Mouse (Mus musculus): ENCODE measurements around the gene Ankrd63. TPM values are rescaled to one million over a fixed set of nuclear protein-coding genes. Genes with fewer than 3 reads are reported as not detected.
"Not testable (repeated sequence)": the region's sequence is repeated elsewhere in the genome, so short reads cannot be mapped to it uniquely, and the experiment has no call there.

The Ankrd63 gene
- polyA plus RNA-seq, 1 experiment from 2014 or later: not detected

DNA sequence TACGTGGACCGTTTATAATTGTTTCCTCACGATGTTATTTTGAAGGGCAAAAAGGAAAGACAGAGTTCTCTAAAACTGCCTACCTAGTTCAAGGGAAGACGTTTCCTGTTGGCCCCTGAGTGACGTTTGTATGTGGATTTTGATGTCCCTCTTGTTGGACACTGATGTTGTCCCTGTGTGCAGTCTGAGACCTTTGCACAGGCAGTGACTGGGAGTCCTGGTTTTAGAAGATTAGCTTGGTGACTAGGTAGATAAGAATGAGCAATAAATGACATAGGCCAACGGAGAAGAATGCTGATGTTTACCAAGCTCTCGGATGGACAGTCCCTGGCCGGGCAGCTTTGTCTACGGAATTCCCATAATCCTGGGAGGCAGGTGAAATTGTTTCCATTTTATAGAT lies 41.9 kb downstream of the Ankrd63 start:
- DNase-seq (ENCODE audit: low spot score): no peak
- H3K4me3 ChIP-seq: no peak overlapping the region
- H3K27me3 ChIP-seq (ENCODE audit: low read depth, poor library complexity, severe bottlenecking): peaks cover 61% of the 10 kb centered on the region

DNA sequence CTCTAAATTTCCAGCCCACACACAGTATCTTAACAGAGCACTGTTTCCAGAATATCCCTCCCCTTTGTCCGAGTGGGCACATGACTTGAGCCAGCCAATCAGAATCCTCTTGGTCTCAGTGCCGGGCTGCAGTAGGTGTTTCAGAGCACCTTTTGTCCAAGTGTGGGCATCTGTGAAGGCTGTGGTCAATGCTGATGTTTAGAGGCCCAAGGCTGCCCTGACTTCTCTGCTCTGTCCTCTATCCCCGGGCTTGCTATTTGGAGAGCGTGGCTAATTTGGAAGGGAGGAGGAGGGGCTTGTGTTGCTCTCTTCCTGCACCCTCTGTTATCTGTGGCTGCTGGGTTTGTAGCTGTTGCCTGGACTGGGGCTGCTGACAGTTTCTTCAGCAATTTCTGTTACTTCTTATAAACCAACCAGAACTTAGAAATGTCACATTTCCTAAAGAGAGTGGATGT lies 43.7 kb downstream of the Ankrd63 start:
- Histone ChIP-seq H3K27me3 (ENCODE audit: low read depth, poor library complexity, severe bottlenecking) (peaks cover 46% of the 10 kb centered on the region), H3K27ac (replicated peaks) (peak overlapping the region; percentile 81), H3K9me3 (replicated peaks) (no peaks in the 10 kb centered on the region), H3K36me3 (no peaks in the 10 kb centered on the region), H3K4me3 (peak overlapping the region; percentile 44), H3K4me1 (peaks cover 39% of the 10 kb centered on the region)
- peak; percentile 65 for DNase-seq (ENCODE audit: low spot score)
- 4% methylated on average over 4 of the region's 4 CpGs for WGBS

More for the DNA sequence above, 41.9 kb downstream of the Ankrd63 start:
- no peaks in the 10 kb centered on the region for H3K36me3 ChIP-seq
- H3K4me1 ChIP-seq: peaks cover 36% of the 10 kb centered on the region
- no peaks in the 10 kb centered on the region for H3K9me3 ChIP-seq (replicated peaks)
- WGBS: 86% methylated on average over 9 of the region's 9 CpGs
- H3K27ac ChIP-seq (replicated peaks): no peak overlapping the region

DNA sequence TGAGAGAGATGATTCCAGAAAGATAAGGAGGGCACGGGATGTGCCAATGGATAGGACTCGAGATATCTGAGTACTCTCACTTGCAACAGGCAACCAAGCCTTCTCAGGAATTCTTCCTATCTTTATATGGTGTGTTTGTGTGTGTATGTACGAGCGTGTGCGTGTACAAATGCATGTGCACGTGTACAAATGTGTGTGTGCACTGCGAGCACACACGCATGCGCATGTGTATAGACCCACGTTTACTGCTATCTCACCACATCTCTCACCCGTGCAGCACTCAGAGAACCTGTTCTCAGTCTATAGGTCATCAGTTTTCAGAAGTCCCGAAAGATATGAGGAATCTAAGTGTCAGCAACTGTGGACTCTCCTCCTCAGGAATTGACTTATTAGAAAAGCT lies 44.3 kb downstream of the Ankrd63 start:
- WGBS: 84% methylated on average over 12 of the region's 12 CpGs
- Histone ChIP-seq H3K4me1 (peaks cover 39% of the 10 kb centered on the region), H3K9me3 (replicated peaks) (no peaks in the 10 kb centered on the region), H3K27ac (replicated peaks) (peak overlapping the region; percentile 81), H3K36me3 (no peaks in the 10 kb centered on the region), H3K4me3 (peak overlapping the region; percentile 44; the same call in 1 of the 2 replicates), H3K27me3 (ENCODE audit: low read depth, poor library complexity, severe bottlenecking) (peaks cover 41% of the 10 kb centered on the region)
- no peak for DNase-seq (ENCODE audit: low spot score)

DNA sequence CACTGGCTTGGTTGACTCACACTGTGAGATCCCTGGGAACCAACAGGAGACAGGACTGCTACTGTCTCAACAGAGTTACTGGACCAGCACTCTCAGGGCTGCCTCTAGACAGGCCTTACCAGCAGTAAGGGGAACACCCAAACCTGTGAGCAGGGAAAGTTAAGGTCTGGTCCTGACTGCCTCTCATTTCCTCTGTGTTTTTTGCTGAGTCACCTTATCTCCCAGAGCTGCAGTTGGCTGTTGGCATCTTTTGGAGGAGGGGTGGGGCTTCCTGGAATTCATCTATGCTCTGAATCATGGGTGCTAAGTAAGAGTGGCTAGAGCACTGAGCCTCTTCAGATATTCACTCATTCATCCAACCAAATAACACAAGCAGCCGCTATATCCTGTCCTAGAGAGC lies 44.7 kb downstream of the Ankrd63 start:
- no peak for DNase-seq (ENCODE audit: low spot score)
- H3K36me3 ChIP-seq: no peaks in the 10 kb centered on the region
- peak overlapping the region; percentile 81 for H3K27ac ChIP-seq (replicated peaks)
- 63% methylated on average over 1 of the region's 1 CpGs for WGBS
- no peaks in the 10 kb centered on the region for H3K9me3 ChIP-seq (replicated peaks)
- peaks cover 41% of the 10 kb centered on the region for H3K4me1 ChIP-seq
- H3K27me3 ChIP-seq (ENCODE audit: low read depth, poor library complexity, severe bottlenecking): peaks cover 37% of the 10 kb centered on the region
- no peak overlapping the region for H3K4me3 ChIP-seq

DNA sequence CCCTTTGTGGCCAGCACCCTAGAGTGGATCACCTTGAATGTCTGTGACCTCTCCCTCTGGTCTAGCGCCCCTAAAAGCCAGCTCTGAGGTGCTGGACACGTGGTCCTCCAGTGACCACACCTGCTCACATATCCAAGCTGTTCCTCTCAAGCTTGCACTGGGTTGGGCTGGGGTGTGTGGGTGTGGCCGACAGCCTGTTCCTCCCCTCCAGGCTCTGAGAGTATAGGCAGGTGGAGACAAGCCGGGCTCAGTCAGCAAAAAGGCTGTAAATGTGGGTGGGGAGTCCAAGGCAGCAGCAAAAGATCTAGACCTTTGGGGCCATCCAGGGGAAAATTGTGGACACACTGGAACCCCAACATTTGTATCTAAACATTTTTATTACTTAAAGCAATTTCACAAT lies 45.3 kb downstream of the Ankrd63 start:
- Histone ChIP-seq H3K27me3 (ENCODE audit: low read depth, poor library complexity, severe bottlenecking) (peaks cover 31% of the 10 kb centered on the region), H3K4me1 (peaks cover 37% of the 10 kb centered on the region), H3K36me3 (no peaks in the 10 kb centered on the region), H3K27ac (replicated peaks) (no peak overlapping the region), H3K9me3 (replicated peaks) (no peaks in the 10 kb centered on the region), H3K4me3 (no peak overlapping the region)
- 49% methylated on average over 4 of the region's 4 CpGs for WGBS
- no peak for DNase-seq (ENCODE audit: low spot score)

DNA sequence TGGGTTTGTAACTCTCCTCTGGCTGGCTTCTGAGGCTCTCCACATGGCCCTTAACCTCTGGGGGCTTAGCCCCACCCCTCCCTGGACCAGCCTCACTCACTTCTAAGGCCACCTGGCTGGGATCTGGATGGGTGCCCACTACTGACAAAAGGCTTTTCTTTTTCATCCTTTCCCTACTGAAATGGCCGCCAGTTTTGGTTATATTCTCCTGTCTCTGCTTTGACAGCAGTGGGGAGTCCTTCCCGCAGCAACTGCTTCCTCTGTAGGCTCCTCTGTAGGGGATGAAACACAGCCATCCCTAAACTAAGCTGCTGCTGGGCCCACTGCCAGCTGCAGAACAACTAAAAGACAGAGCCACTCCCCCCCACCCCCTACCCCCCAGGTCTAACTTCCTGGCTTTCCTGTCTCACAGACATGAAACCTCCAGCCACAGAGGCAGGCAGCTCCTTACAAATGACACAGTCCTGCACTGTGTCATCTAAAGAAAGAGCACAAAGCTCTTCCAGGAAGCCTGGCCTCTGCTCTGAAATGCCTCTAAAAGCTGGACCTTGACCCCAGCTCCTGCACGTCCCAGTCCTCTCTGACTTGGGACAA lies 47.0 kb downstream of the Ankrd63 start:
- peaks cover 14% of the 10 kb centered on the region for H3K27me3 ChIP-seq (ENCODE audit: low read depth, poor library complexity, severe bottlenecking)
- no peak for DNase-seq (ENCODE audit: low spot score)
- no peak overlapping the region for H3K4me3 ChIP-seq
- WGBS: 29% methylated on average over 3 of the region's 3 CpGs
- peaks cover 26% of the 10 kb centered on the region for H3K4me1 ChIP-seq
- H3K36me3 ChIP-seq: no peaks in the 10 kb centered on the region
- peak overlapping the region; percentile 14; the same call in 1 of the 2 replicates for H3K27ac ChIP-seq (replicated peaks)
- no peaks in the 10 kb centered on the region for H3K9me3 ChIP-seq (replicated peaks)

DNA sequence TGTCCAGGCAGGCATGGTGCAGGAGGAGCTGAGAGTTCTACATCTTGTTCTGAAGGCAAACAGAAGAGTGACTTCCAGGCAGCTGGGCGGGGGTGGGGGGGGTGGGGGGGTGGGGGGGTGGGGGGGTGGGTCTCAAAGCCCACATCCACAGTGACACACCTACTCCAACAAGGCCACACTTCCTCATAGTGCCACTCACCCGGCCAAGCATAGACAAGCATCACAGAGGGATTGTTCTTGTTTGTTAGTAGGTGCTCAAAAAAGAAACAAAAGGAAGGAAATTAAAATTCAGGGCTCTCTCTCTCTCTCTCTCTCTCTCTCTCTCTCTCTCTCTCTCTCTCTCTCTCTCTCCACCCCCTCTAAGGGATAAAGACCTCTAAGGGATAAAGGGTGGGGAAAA lies 53.1 kb downstream of the Ankrd63 start:
- H3K4me1 ChIP-seq: not testable (repeated sequence)
- 49% methylated on average over 2 of the region's 2 CpGs for WGBS

More for the DNA sequence above, 53.1 kb downstream of the Ankrd63 start:
- H3K9me3 ChIP-seq (replicated peaks); DNase-seq (ENCODE audit: low spot score); H3K4me3 ChIP-seq; H3K27ac ChIP-seq (replicated peaks); H3K27me3 ChIP-seq (ENCODE audit: low read depth, poor library complexity, severe bottlenecking): not testable (repeated sequence)
- H3K36me3 ChIP-seq: peaks cover 16% of the 10 kb centered on the region; the same call in 1 of the 2 replicates

Other genes starting within 250 kb of the Ankrd63 start
- 261 and 272 TPM in 2 replicates for gene Srp14, start 224.3 kb downstream of the Ankrd63 start, polyA plus RNA-seq (2016; fragmentation: Nextera tagmentation; extraction: Ambion mirVana)
- 2.9 and 3.0 TPM in 2 replicates for gene Bmf, start 154.3 kb downstream of the Ankrd63 start, polyA plus RNA-seq (2016; fragmentation: Nextera tagmentation; extraction: Ambion mirVana)
- 146 and 150 TPM in 2 replicates for gene Bub1b, start 105.8 kb downstream of the Ankrd63 start, polyA plus RNA-seq (2016; fragmentation: Nextera tagmentation; extraction: Ambion mirVana)
- 0.26 and 0.99 TPM in 2 replicates for gene Pak6, start 40.7 kb downstream of the Ankrd63 start, polyA plus RNA-seq (2016; fragmentation: Nextera tagmentation; extraction: Ambion mirVana)
- gene Plcb2, start 24.5 kb upstream of the Ankrd63 start, polyA plus RNA-seq (2016; fragmentation: Nextera tagmentation; extraction: Ambion mirVana): 0.09 and 0.34 TPM in 2 replicates
- gene Inafm2, start 41.8 kb upstream of the Ankrd63 start, polyA plus RNA-seq (2016; fragmentation: Nextera tagmentation; extraction: Ambion mirVana): 24.2 and 24.6 TPM in 2 replicates
- gene Ccdc9b, start 58.7 kb upstream of the Ankrd63 start, polyA plus RNA-seq (2016; fragmentation: Nextera tagmentation; extraction: Ambion mirVana): 0.42 and 1.1 TPM in 2 replicates
- gene Phgr1, start 68.8 kb upstream of the Ankrd63 start, polyA plus RNA-seq (2016; fragmentation: Nextera tagmentation; extraction: Ambion mirVana): not detected in 2 replicates
- gene Disp2, start 75.8 kb upstream of the Ankrd63 start, polyA plus RNA-seq (2016; fragmentation: Nextera tagmentation; extraction: Ambion mirVana): 3.1 and 7.5 TPM in 2 replicates
- gene Knstrn, start 110.0 kb upstream of the Ankrd63 start, polyA plus RNA-seq (2016; fragmentation: Nextera tagmentation; extraction: Ambion mirVana): 181 and 184 TPM in 2 replicates
- 63.3 and 67.3 TPM in 2 replicates for gene Ivd, start 158.0 kb upstream of the Ankrd63 start, polyA plus RNA-seq (2016; fragmentation: Nextera tagmentation; extraction: Ambion mirVana)
- gene Bahd1, start 196.4 kb upstream of the Ankrd63 start, polyA plus RNA-seq (2016; fragmentation: Nextera tagmentation; extraction: Ambion mirVana): 3.8 and 3.9 TPM in 2 replicates
- 14.5 and 17.2 TPM in 2 replicates for gene Chst14, start 222.5 kb upstream of the Ankrd63 start, polyA plus RNA-seq (2016; fragmentation: Nextera tagmentation; extraction: Ambion mirVana)

Measured in midbrain, embryonic 10.5 days (tissue).